Mouse (Mus musculus) limb, embryonic 14.5 days (tissue): ENCODE results near the gene Slc37a4. TPM values are rescaled to one million over a fixed set of nuclear protein-coding genes. Genes with fewer than 3 reads are reported as not detected.
A peak's percentile ranks its signal among the peaks of the same experiment; 100 is the strongest.
"Not testable (repeated sequence)": the region's sequence is repeated elsewhere in the genome, so short reads cannot be mapped to it uniquely, and the experiment has no call there.

Experiments used
- ATAC-seq: fragments of 200-750 bp; cut with Nextera tagmentation; 2 replicates; pipeline ENCODE4 v1.8.0; 2017; ENCODE audit warnings: low read depth, moderate number of reproducible peaks, moderate TSS enrichment; ENCODE audit not compliant: low FRiP score
- DNase-seq: peaks from one replicate; pipeline ENCODE4 v3.0.0-alpha.2; 2015; ENCODE audit warnings: low spot score
- H3K27ac ChIP-seq: fragments of 300-500 bp; sonication (generic); replicated peaks from 2 replicates; pipeline ENCODE4 v1.5.1; 2014; ENCODE audit warnings: low read depth, mild to moderate bottlenecking, low read length, moderate library complexity, mixed read lengths
- H3K27me3 ChIP-seq: fragments of 300-500 bp; sonication (generic); 2 replicates; pipeline ENCODE4 v1.6.1; 2014; ENCODE audit warnings: low read length, mixed read lengths; ENCODE audit not compliant: control insufficient read depth, insufficient read depth
- H3K36me3 ChIP-seq: fragments of 300-500 bp; sonication (generic); 2 replicates; pipeline ENCODE4 v1.6.1; 2014; ENCODE audit warnings: mild to moderate bottlenecking, low read length, moderate library complexity, mixed read lengths; ENCODE audit not compliant: control insufficient read depth, insufficient read depth
- H3K4me1 ChIP-seq: fragments of 300-500 bp; sonication (generic); 2 replicates; pipeline ENCODE4 v1.6.1; 2014; ENCODE audit warnings: antibody characterized with exemption, low read length, mixed read lengths; ENCODE audit not compliant: control insufficient read depth, insufficient read depth
- H3K4me2 ChIP-seq: fragments of 300-500 bp; sonication (generic); replicated peaks from 2 replicates; pipeline ENCODE4 v1.6.1; 2014; ENCODE audit warnings: low read depth, mild to moderate bottlenecking, low read length, moderate library complexity; ENCODE audit not compliant: severe bottlenecking
- H3K4me3 ChIP-seq: fragments of 300-500 bp; sonication (generic); replicated peaks from 2 replicates; pipeline ENCODE4 v1.5.1; 2014; ENCODE audit warnings: low read length
- H3K9ac ChIP-seq: fragments of 300-500 bp; sonication (generic); 2 replicates; pipeline ENCODE4 v1.6.1; 2014; ENCODE audit warnings: mild to moderate bottlenecking, low read depth, low read length, moderate library complexity; ENCODE audit not compliant: severe bottlenecking
- H3K9me3 ChIP-seq: fragments of 300-500 bp; sonication (generic); 2 replicates; pipeline ENCODE4 v1.6.1; 2016; ENCODE audit warnings: low read length; ENCODE audit not compliant: control insufficient read depth
- POLR2A ChIP-seq: fragments of 200-500 bp; IDR thresholded peaks from 2 replicates; pipeline ENCODE4 v1.8.0; 2012; ENCODE audit warnings: inconsistent platforms, mild to moderate bottlenecking, moderate library complexity, borderline replicate concordance; ENCODE audit not compliant: insufficient read depth, insufficient read length; ENCODE audit errors: extremely low read depth
- WGBS: fragments of 180-500 bp; shearing (Covaris S2); extraction: QIAGEN DNeasy Blood & Tissue Kit; methylation state at CpG from one replicate; pipeline ENCODE4 v1.1.7; 2014; 5-methylcytosine and 5-hydroxymethylcytosine counted together
- polyA plus RNA-seq, 2 experiments: library from polyadenylated mRNA; depleted of rRNA in 1 of 2; stranded (reverse) in 1 of 2; unstranded in 1 of 2; fragments of >200 nt; fragmentation: Nextera tagmentation in 1 of 2; extraction: Ambion mirVana in 1 of 2; gene quantifications; 2 replicates each; pipeline versions ENCODE4 v1.2.1 to v1.2.3; 2012 to 2014

Gene Slc37a4
- polyA plus RNA-seq, 2 experiments, result 12.5 to 17.5 TPM

GRCm38 (mm10) chr9:44352337-44352736 is 44.3 kb upstream of the Slc37a4 start:
- TF ChIP-seq POLR2A, result no peak
- WGBS, result 92% methylated on average over 10 of the region's 10 CpGs

GRCm38 (mm10) chr9:44353142-44353541 is 43.5 kb upstream of the Slc37a4 start:
- Histone ChIP-seq H3K4me1 (no peaks in the 10 kb centered on the region), H3K27me3 (no peaks in the 10 kb centered on the region), H3K9me3 (no peaks in the 10 kb centered on the region), H3K4me2 (no peak overlapping the region), H3K36me3 (peaks cover 97% of the 10 kb centered on the region), H3K9ac (no peak overlapping the region), H3K4me3 (no peak overlapping the region), H3K27ac (no peak overlapping the region)
- no peak for TF ChIP-seq POLR2A
- no peak for ATAC-seq
- no peak for DNase-seq
- 86% methylated on average over 6 of the region's 6 CpGs for WGBS

More at GRCm38 (mm10) chr9:44352337-44352736, 44.3 kb upstream of the Slc37a4 start:
- Histone ChIP-seq H3K4me1 (no peaks in the 10 kb centered on the region), H3K36me3 (peaks cover 98% of the 10 kb centered on the region), H3K4me3 (no peak overlapping the region), H3K9me3 (no peaks in the 10 kb centered on the region), H3K27ac (no peak overlapping the region), H3K9ac (no peak overlapping the region), H3K4me2 (no peak overlapping the region), H3K27me3 (no peaks in the 10 kb centered on the region)
- ATAC-seq (no peak), DNase-seq (no peak)

GRCm38 (mm10) chr9:44357207-44357606 is 39.4 kb upstream of the Slc37a4 start:
- no peak overlapping the region for H3K27ac ChIP-seq
- H3K4me1 ChIP-seq, result peaks cover 6% of the 10 kb centered on the region; the same call in 1 of the 2 replicates
- no peak for TF ChIP-seq POLR2A
- WGBS, result 72% methylated on average over 4 of the region's 4 CpGs
- no peaks in the 10 kb centered on the region for H3K9me3 ChIP-seq
- H3K36me3 ChIP-seq, result peaks cover 72% of the 10 kb centered on the region
- H3K4me3 ChIP-seq, result no peak overlapping the region
- no peak overlapping the region for H3K9ac ChIP-seq
- H3K27me3 ChIP-seq, result no peaks in the 10 kb centered on the region
- ATAC-seq (no peak), DNase-seq (no peak)
- no peak overlapping the region for H3K4me2 ChIP-seq

- H3K36me3 ChIP-seq, result peaks cover 31% of the 10 kb centered on the region
- peak within 1 kb of the TSS; percentile 72 for H3K4me2 ChIP-seq
- H3K9me3 ChIP-seq, result no peaks in the 10 kb centered on the region
- ATAC-seq (peak; percentile 95), DNase-seq (peak; percentile 96)
- H3K27me3 ChIP-seq, result no peaks in the 10 kb centered on the region
- under 1% methylated on average over 44 of the region's 44 CpGs for WGBS
- H3K27ac ChIP-seq, result 0 out of 2 replicates have a peak within 1 kb of the TSS, but pooled peaks have one; percentile 30
- peaks cover 6% of the 10 kb centered on the region; the same call in 1 of the 2 replicates for H3K4me1 ChIP-seq
- H3K4me3 ChIP-seq, result peak within 1 kb of the TSS; percentile 87
- H3K9ac ChIP-seq, result peak within 1 kb of the TSS; percentile 75
- TF ChIP-seq POLR2A, result peak; percentile 49; the same call in 1 of the 2 replicates
Measured at GRCm38 (mm10) chr9:44361190-44361917, 35.3 kb upstream of the Slc37a4 start, which contains the start of gene Vps11. Gene Vps11, minus strand, starts transcription at chr9:44361670.

GRCm38 (mm10) chr9:44361931-44362330 is 34.7 kb upstream of the Slc37a4 start:
- Histone ChIP-seq H3K36me3 (peaks cover 25% of the 10 kb centered on the region), H3K27ac (0 out of 2 replicates have a peak overlapping the region, but pooled peaks have one; percentile 9), H3K4me3 (peak overlapping the region; percentile 87), H3K9ac (0 out of 2 replicates have a peak overlapping the region, but pooled peaks have one; percentile 75), H3K4me2 (peak overlapping the region; percentile 72)
- WGBS, result 33% methylated on average over 4 of the region's 4 CpGs
- not testable (repeated sequence) for DNase-seq, H3K4me1 ChIP-seq, H3K9me3 ChIP-seq, H3K27me3 ChIP-seq
- ATAC-seq, result peak; percentile 45; the same call in 1 of the 2 replicates
